Mouse (Mus musculus) G1E (cell line): ENCODE results near the gene Scg3. TPM values are rescaled to one million over a fixed set of nuclear protein-coding genes. Genes with fewer than 3 reads are reported as not detected.

Experiments used
- ATAC-seq: 2 replicates; pipeline ENCODE4 v1.8.0; 2016; ENCODE audit warnings: mild to moderate bottlenecking; ENCODE audit not compliant: insufficient number of reproducible peaks, poor library complexity, low FRiP score, severe bottlenecking; ENCODE audit errors: extremely low read depth
- DNase-seq: peaks from one replicate; pipeline ENCODE4 v3.0.0; 2012; ENCODE audit warnings: low spot score
- H3K27me3 ChIP-seq: 2 replicates; pipeline ENCODE4 v1.6.1; 2012; ENCODE audit warnings: mild to moderate bottlenecking, low read length, inconsistent platforms; ENCODE audit not compliant: insufficient read depth
- H3K36me3 ChIP-seq: replicated peaks from 2 replicates; pipeline ENCODE3; 2012; ENCODE audit warnings: mild to moderate bottlenecking, inconsistent platforms
- H3K4me1 ChIP-seq: 2 replicates; pipeline ENCODE4 v1.6.1; 2012; ENCODE audit warnings: low read depth, low read length, inconsistent platforms, mixed read lengths; ENCODE audit not compliant: insufficient read depth
- H3K4me3 ChIP-seq: 2 replicates; pipeline ENCODE4 v1.5.1; 2012; ENCODE audit warnings: low read depth, mild to moderate bottlenecking, inconsistent platforms, low read length, moderate library complexity, mixed read lengths
- H3K9me3 ChIP-seq: replicated peaks from 2 replicates; pipeline ENCODE4 v1.6.1; 2012; ENCODE audit warnings: inconsistent platforms
- CTCF ChIP-seq: IDR thresholded peaks from 2 replicates; pipeline ENCODE4 v1.5.1; 2012; ENCODE audit warnings: low read depth, low read length, inconsistent platforms, mixed read lengths
- GATA1 ChIP-seq: IDR thresholded peaks from 2 replicates; pipeline ENCODE4 v1.6.1; 2012; ENCODE audit warnings: borderline replicate concordance, low read length, inconsistent platforms, mixed read lengths
- GATA2 ChIP-seq: IDR thresholded peaks from 2 replicates; pipeline ENCODE4 v1.6.1; 2012; ENCODE audit warnings: low read depth, low read length, inconsistent platforms, borderline replicate concordance
- POLR2AphosphoS5 ChIP-seq: IDR thresholded peaks from 2 replicates; pipeline ENCODE4 v1.6.1; 2012; ENCODE audit warnings: low read depth, low read length, inconsistent platforms; ENCODE audit not compliant: insufficient replicate concordance
- TAL1 ChIP-seq: conservative IDR thresholded peaks from 2 replicates; pipeline ENCODE4 v1.6.1; 2012; ENCODE audit warnings: low read depth, low read length, inconsistent platforms, mixed read lengths
- polyA plus RNA-seq: library from polyadenylated mRNA; stranded (reverse); fragments of >175 nt; gene quantifications from 2 replicates; pipeline ENCODE4 v1.2.3, GENCODE M21; 2012
- total RNA-seq, 2 experiments: library from RNA; stranded (forward) in 1 of 2; stranded (reverse) in 1 of 2; fragments of 200-1000 nt in 1 of 2; fragments of >200 nt in 1 of 2; fragmentation: Nextera tagmentation in 1 of 2; gene quantifications; 2 replicates each; pipeline ENCODE4 v1.2.3; 2014 to 2017

The Scg3 gene
- total and polyA plus RNA-seq, 3 experiments, result 0.16 TPM; not detected in 2

GRCm38 (mm10) chr9:75653981-75654911 lies 29.6 kb downstream of the Scg3 start:
- TF ChIP-seq POLR2AphosphoS5 (no peak), CTCF (no peak), TAL1 (no peak), GATA2 (no peak), GATA1 (no peak)
- H3K27me3 ChIP-seq, result no peaks in the 10 kb centered on the region
- peak; percentile 11 for DNase-seq
- no peak overlapping the region for H3K4me3 ChIP-seq
- ATAC-seq, result peak; percentile 81
- H3K9me3 ChIP-seq, result no peaks in the 10 kb centered on the region
- no peaks in the 10 kb centered on the region for H3K36me3 ChIP-seq
- H3K4me1 ChIP-seq, result peaks cover 10% of the 10 kb centered on the region

- Histone ChIP-seq H3K4me1 (no peaks in the 10 kb centered on the region), H3K9me3 (no peaks in the 10 kb centered on the region; the same call in 1 of the 2 replicates), H3K4me3 (no peak overlapping the region), H3K27me3 (no peaks in the 10 kb centered on the region), H3K36me3 (no peaks in the 10 kb centered on the region)
- no peak for DNase-seq
- TF ChIP-seq CTCF (no peak), TAL1 (no peak), GATA2 (no peak), GATA1 (no peak), POLR2AphosphoS5 (no peak)
- ATAC-seq, result no peak
Measured at GRCm38 (mm10) chr9:75645405-75645804, 38.5 kb downstream of the Scg3 start.

GRCm38 (mm10) chr9:75634226-75634625 lies 49.6 kb downstream of the Scg3 start:
- ATAC-seq, result no peak
- TF ChIP-seq CTCF, result no peak
- TF ChIP-seq POLR2AphosphoS5, result no peak
- TF ChIP-seq GATA1, result no peak
- TF ChIP-seq GATA2, result no peak
- no peak for TF ChIP-seq TAL1
- no peak for DNase-seq
- H3K4me3 ChIP-seq, result no peak overlapping the region
- H3K27me3 ChIP-seq, result no peaks in the 10 kb centered on the region
- no peaks in the 10 kb centered on the region for H3K9me3 ChIP-seq
- no peaks in the 10 kb centered on the region for H3K4me1 ChIP-seq
- no peaks in the 10 kb centered on the region for H3K36me3 ChIP-seq

DNA sequence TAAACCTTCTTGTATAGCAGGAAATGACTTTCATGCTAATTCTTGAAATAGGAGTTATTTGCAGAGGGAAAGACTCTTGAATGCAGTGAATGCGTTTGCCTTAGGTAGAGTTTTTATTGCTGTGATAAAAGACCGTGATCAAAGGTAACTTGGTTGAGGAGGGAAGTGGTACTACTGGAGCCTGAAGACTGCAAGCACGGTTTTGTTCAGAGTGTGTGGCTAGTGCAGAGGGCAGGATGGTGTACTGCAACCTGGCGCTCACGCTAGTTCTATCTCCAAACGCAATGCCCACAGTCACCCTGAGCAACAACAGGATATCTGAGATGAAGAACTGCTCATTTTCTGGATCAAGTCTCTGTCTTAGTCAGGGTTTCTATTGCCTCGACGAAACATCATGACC lies 50.3 kb downstream of the Scg3 start:
- no peaks in the 10 kb centered on the region for H3K4me1 ChIP-seq
- no peaks in the 10 kb centered on the region for H3K9me3 ChIP-seq
- H3K4me3 ChIP-seq, result no peak overlapping the region
- no peak for TF ChIP-seq TAL1
- TF ChIP-seq CTCF, result no peak
- no peak for TF ChIP-seq GATA2
- no peak for TF ChIP-seq GATA1
- TF ChIP-seq POLR2AphosphoS5, result no peak
- ATAC-seq (no peak), DNase-seq (no peak)
- no peaks in the 10 kb centered on the region for H3K27me3 ChIP-seq
- H3K36me3 ChIP-seq, result no peaks in the 10 kb centered on the region

DNA sequence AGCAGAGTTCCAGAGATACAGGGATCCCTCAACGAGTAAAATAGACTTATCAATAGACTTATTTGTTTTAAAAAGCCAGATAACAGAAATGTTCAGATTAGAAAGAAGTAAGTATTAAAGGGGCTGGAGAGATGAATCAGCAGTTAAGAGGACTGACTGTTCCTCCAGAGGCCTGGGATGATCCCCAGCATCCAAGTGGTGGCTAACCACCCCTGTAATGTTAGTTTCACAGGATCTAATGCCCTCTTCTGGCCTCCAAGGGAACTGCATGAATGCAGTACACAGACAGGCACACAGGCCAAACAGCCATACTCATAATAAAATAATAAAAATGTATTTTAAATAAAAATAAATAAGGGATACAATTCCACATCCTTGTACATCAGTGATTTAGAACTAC lies 51.0 kb downstream of the Scg3 start:
- Histone ChIP-seq H3K36me3 (no peaks in the 10 kb centered on the region), H3K27me3 (no peaks in the 10 kb centered on the region), H3K9me3 (no peaks in the 10 kb centered on the region), H3K4me1 (no peaks in the 10 kb centered on the region), H3K4me3 (no peak overlapping the region)
- no peak for TF ChIP-seq GATA1
- no peak for TF ChIP-seq GATA2
- TF ChIP-seq CTCF, result no peak
- TF ChIP-seq TAL1, result no peak
- TF ChIP-seq POLR2AphosphoS5, result no peak
- ATAC-seq (no peak), DNase-seq (no peak)

DNA sequence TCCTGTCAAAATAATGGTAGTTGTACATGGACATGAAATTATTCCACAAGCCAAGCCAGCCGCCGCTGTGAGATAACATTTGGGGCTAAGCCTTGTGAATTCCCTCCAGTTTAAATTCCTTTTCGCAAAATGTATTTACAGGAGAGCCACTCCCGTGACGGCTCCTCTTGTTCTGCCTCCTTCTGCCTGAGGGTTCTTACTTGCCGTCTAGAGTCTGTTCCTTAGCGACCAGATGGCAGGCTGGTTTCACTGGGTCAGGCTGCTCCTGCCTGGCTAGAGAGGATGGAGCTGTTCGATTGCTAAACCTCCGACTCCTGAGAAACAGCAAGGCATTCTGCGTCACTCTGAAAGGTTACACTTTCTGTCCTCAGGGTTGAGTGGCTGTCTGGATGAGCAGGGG lies 51.7 kb downstream of the Scg3 start:
- Histone ChIP-seq H3K27me3 (no peaks in the 10 kb centered on the region), H3K9me3 (no peaks in the 10 kb centered on the region), H3K36me3 (no peaks in the 10 kb centered on the region), H3K4me1 (no peaks in the 10 kb centered on the region), H3K4me3 (no peak overlapping the region)
- no peak for ATAC-seq
- TF ChIP-seq TAL1 (no peak), GATA1 (no peak), CTCF (no peak), POLR2AphosphoS5 (no peak)
- no peak for DNase-seq

DNA sequence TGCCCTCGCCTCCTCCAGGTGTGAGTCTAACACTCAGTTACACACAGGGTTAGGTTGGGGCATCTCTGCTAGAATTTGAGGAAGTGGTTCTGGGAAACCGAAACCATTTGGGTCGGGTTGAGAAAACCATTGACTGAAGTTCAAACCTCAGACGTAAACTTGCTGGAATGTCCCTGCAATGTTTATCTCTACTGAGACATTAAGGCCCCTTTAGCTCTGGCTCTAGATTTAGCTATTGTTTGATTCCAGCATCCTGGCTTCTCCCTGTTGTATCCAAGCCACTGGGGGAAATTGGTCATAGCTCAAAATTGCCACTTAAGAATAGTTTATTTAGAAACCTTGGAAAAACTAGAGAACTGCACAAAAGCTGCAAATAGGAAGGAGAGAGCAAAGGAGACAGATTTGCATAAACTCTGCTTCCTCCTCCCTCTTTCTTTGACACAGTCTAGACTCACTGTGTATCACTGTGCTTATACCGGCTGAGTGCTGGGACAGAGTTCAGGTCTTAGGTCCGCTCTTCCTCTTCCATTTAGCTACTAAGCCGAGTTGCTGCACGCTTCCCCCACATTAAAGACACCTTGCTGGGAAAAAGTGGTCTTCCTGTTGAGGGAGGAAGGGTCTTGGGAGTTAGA lies 52.9 kb downstream of the Scg3 start:
- no peak overlapping the region for H3K4me3 ChIP-seq
- H3K36me3 ChIP-seq, result no peaks in the 10 kb centered on the region
- ATAC-seq (no peak), DNase-seq (no peak)
- no peaks in the 10 kb centered on the region for H3K27me3 ChIP-seq
- no peaks in the 10 kb centered on the region for H3K9me3 ChIP-seq
- no peak for TF ChIP-seq GATA2
- no peak for TF ChIP-seq CTCF
- no peak for TF ChIP-seq GATA1
- no peak for TF ChIP-seq TAL1
- no peak for TF ChIP-seq POLR2AphosphoS5
- H3K4me1 ChIP-seq, result no peaks in the 10 kb centered on the region
